Mouse (Mus musculus) embryonic facial prominence, embryonic 12.5 days (tissue): ENCODE results near the gene Pafah1b3. TPM values are rescaled to one million over a fixed set of nuclear protein-coding genes. Genes with fewer than 3 reads are reported as not detected.
A peak's percentile ranks its signal among the peaks of the same experiment; 100 is the strongest.

Source experiments
- ATAC-seq: fragments of 200-750 bp; cut with Nextera tagmentation; 2 replicates; pipeline ENCODE4 v1.8.0; 2017; ENCODE audit not compliant: insufficient number of reproducible peaks, insufficient read depth, low FRiP score, low TSS enrichment
- H3K27ac ChIP-seq: fragments of 300-500 bp; sonication (generic); 2 replicates; pipeline ENCODE4 v1.5.1; 2016; ENCODE audit warnings: mild to moderate bottlenecking
- H3K27me3 ChIP-seq: fragments of 300-500 bp; sonication (generic); 2 replicates; pipeline ENCODE4 v1.6.1; 2016; ENCODE audit warnings: mild to moderate bottlenecking, moderate library complexity
- H3K36me3 ChIP-seq: fragments of 300-500 bp; sonication (generic); 2 replicates; pipeline ENCODE4 v1.6.1; 2016; ENCODE audit warnings: mild to moderate bottlenecking
- H3K4me1 ChIP-seq: fragments of 300-500 bp; sonication (generic); 2 replicates; pipeline ENCODE4 v1.6.1; 2016
- H3K4me2 ChIP-seq: fragments of 300-500 bp; sonication (generic); replicated peaks from 2 replicates; pipeline ENCODE4 v1.6.1; 2016; ENCODE audit warnings: mild to moderate bottlenecking, moderate library complexity
- H3K4me3 ChIP-seq: fragments of 300-500 bp; sonication (generic); 2 replicates; pipeline ENCODE4 v1.5.1; 2016; ENCODE audit warnings: mild to moderate bottlenecking
- H3K9ac ChIP-seq: fragments of 300-500 bp; sonication (generic); 2 replicates; pipeline ENCODE4 v1.6.1; 2016; ENCODE audit warnings: mild to moderate bottlenecking, moderate library complexity
- H3K9me3 ChIP-seq: fragments of 300-500 bp; sonication (generic); 2 replicates; pipeline ENCODE4 v1.6.1; 2016; ENCODE audit warnings: mild to moderate bottlenecking, moderate library complexity
- WGBS: fragments of 180-500 bp; shearing (Covaris S2); methylation state at CpG from one replicate; pipeline ENCODE4 v1.1.7; 2016; 5-methylcytosine and 5-hydroxymethylcytosine counted together
- polyA plus RNA-seq: library from polyadenylated mRNA; unstranded; fragments of >200 nt; fragmentation: Nextera tagmentation; extraction: Ambion mirVana; gene quantifications from 2 replicates; pipeline ENCODE4 v1.2.1, GENCODE M21; 2016

Gene Pafah1b3
- polyA plus RNA-seq, 1 experiment from 2014 or later: 317 TPM

DNA sequence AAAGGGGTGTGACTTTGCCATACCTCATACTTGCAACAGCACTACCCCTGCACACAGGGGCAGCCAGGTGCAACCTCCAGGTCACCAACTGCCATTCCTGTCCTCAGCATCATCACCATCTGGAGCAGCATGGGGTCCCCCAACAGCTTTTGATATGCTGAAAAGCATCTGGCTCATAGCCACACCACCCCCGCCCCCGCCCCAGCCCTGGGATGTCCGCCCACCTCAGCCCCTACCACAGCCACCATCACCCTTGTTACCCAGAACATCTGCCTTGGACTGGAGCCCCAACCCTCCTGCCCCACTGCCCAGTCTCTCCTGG, 5.9 kb upstream of the Pafah1b3 start:
- Histone ChIP-seq H3K4me3 (no peak overlapping the region), H3K4me2 (no peak overlapping the region), H3K36me3 (no peaks in the 10 kb centered on the region), H3K4me1 (peaks cover 8% of the 10 kb centered on the region), H3K27ac (no peak overlapping the region), H3K9me3 (no peaks in the 10 kb centered on the region), H3K9ac (no peak overlapping the region), H3K27me3 (peaks cover 19% of the 10 kb centered on the region; the same call in 1 of the 2 replicates)
- ATAC-seq: no peak
- WGBS: 81% methylated on average over 3 of the region's 3 CpGs

DNA sequence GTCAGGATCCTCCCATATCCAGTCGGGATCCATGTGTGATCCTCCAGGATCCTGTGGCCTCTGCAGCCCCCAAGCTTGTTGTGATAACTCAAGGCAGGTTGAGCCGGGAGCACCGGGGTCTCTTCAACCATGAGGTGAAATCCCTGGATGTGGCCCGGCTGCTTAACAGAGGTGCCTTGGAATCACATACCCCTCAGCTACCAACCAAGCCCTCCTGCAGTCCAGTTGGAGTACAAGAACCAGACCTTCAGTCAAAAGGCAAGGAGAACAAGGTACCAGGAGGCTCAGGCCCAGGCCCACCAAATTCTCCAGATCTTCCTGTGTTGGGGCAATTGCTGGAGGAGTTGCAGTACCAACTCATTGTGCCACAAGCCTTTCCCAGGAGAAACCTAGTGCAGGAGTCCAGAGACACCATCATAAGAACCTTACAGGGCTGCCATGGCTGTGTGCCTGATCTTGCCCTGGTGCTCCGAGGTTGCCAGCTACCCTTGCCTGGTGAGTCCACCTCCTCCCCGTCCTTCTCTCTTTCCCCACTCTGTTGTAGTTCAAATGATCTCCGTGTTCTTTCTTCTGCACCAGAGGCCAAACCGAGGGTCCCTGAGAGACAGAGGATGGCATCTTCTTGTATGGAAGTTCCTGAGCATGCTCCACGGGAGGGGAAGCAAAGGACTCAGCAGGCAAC, 5.4 kb upstream of the Pafah1b3 start:
- H3K4me1 ChIP-seq: peaks cover 13% of the 10 kb centered on the region
- no peaks in the 10 kb centered on the region for H3K36me3 ChIP-seq
- H3K4me3 ChIP-seq: no peak overlapping the region
- WGBS: 73% methylated on average over 9 of the region's 9 CpGs
- no peak overlapping the region for H3K9ac ChIP-seq
- no peak for ATAC-seq
- H3K27me3 ChIP-seq: peaks cover 16% of the 10 kb centered on the region; the same call in 1 of the 2 replicates
- no peak overlapping the region for H3K27ac ChIP-seq
- no peak overlapping the region for H3K4me2 ChIP-seq
- H3K9me3 ChIP-seq: no peaks in the 10 kb centered on the region

DNA sequence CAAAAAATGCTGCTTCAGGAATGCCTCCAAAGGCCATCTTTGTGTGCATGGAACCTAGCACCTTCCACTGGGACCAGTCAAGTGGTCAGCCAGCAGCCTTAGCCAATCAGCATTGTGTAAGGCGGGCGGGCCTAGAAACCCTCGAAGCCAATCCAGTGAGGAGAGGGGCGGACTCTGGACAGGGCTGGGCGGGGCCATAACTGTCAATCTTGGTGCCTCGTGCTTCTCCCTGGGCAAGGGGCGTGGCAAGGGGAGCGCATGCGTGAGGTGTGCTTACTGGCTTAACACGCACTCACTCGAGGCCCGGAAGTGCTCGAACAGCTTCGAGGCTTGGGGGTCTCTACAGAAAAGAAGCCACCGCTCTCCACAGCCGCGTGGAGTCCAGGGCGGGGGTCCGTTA, 3.3 kb upstream of the Pafah1b3 start, which contains the start of gene Prr19:
Gene Prr19, plus strand, starts transcription at position 349 of the 400 bp plus-strand sequence.
- Histone ChIP-seq H3K4me3 (no peak within 1 kb of the TSS), H3K9ac (no peak within 1 kb of the TSS), H3K9me3 (no peaks in the 10 kb centered on the region), H3K36me3 (peaks cover under 1% of the 10 kb centered on the region; the same call in 1 of the 2 replicates), H3K4me1 (peaks cover 20% of the 10 kb centered on the region), H3K27ac (no peak within 1 kb of the TSS), H3K4me2 (0 out of 2 replicates have a peak within 1 kb of the TSS, but pooled peaks have one; percentile 9), H3K27me3 (peaks cover 7% of the 10 kb centered on the region; the same call in 1 of the 2 replicates)
- no peak for ATAC-seq
- 47% methylated on average over 19 of the region's 19 CpGs for WGBS

DNA sequence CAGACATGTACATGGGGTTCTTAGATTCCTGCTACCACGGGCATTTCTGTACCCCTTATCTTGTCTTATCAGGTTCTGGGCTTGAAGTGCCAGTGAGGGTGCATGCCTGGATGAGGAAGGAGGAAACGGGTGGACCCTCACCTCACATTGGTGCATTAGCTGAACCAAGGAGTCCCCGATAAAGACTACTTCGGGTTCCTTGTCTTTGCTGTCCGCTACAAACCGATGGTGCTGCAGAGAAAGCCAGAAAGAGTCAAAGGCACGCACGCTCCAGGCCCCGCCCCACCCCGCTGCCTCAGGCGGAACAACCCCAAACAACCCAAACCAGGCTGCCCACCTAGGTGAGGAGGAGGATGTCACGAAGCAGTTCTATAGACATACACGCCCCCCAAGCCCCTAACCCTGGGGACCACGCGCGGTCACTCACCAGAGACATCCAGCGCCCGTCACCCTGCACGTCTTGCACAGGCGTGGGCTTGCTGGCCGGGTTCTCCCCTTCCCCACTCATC, 787 bp downstream of the Pafah1b3 start:
- Histone ChIP-seq H3K36me3 (peaks cover 41% of the 10 kb centered on the region), H3K9me3 (no peaks in the 10 kb centered on the region), H3K27me3 (no peaks in the 10 kb centered on the region), H3K4me3 (peak overlapping the region; percentile 87), H3K4me2 (peak overlapping the region; percentile 71), H3K27ac (peak overlapping the region; percentile 98), H3K4me1 (peaks cover 14% of the 10 kb centered on the region), H3K9ac (peak overlapping the region; percentile 84)
- no peak; the same call in none of the 2 replicates for ATAC-seq
- 1% methylated on average over 21 of the region's 21 CpGs for WGBS

DNA sequence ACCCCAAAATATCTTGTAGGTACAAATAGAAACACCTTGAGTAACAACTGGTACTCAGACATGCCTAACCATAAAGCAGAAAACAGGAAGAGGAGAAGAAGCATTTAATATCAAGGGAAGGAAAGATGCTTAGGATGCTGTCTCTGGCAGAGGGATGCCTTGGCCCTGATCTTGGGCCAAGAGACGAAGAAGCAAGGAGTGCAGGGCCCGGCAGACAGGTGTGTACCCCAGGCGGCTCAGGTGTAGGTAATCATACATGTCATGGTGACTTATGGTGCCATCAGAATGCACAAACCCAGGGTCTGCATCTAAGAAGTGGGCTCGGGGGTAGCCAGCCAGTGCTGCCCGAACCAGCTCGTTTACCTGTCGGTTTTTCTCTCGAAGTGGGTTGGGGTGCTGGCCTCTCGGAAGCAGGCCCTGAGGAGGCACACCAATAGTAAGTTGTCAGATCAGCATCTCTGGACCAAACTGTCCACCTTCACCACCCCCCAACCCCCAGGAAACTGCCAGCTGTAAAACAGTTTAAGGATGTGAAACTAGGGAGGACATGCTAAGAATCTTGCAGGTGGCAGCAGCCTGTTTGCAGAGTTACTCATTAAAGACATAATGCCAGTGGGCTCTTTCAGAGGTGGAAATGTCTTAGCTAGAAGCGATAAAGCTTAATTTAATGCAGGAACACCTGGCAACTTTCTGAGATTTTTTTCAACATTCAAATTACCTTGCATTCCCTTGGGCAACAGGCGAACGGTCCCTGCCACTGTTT, 2.6 kb downstream of the Pafah1b3 start:
- H3K9ac ChIP-seq: no peak overlapping the region
- H3K36me3 ChIP-seq: peaks cover 60% of the 10 kb centered on the region
- ATAC-seq: no peak
- H3K27ac ChIP-seq: no peak overlapping the region
- no peaks in the 10 kb centered on the region for H3K27me3 ChIP-seq
- 87% methylated on average over 12 of the region's 12 CpGs for WGBS
- no peaks in the 10 kb centered on the region for H3K9me3 ChIP-seq
- no peak overlapping the region for H3K4me3 ChIP-seq
- H3K4me2 ChIP-seq: no peak overlapping the region
- peaks cover 22% of the 10 kb centered on the region for H3K4me1 ChIP-seq

DNA sequence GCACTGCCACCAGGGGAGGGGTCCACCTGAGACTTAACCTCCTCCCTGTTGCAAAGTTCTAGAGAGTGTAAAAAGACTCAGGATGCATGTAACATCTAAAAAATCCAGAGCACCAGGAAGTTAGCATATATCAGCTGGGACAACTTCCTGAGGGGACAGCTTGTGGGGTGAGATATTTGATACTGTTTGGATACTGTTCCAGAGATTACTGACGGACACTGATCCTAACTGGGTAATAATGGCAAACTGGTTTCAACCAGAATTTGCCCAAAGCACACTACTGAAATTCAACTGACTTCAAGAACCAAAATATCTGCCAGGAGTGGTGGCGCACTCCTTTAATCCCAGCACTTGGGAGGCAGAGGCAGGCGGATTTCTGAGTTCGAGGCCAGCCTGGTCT, 3.3 kb downstream of the Pafah1b3 start:
- Histone ChIP-seq H3K9me3 (no peaks in the 10 kb centered on the region), H3K9ac (no peak overlapping the region), H3K4me1 (peaks cover 22% of the 10 kb centered on the region), H3K4me2 (no peak overlapping the region), H3K36me3 (peaks cover 66% of the 10 kb centered on the region), H3K4me3 (no peak overlapping the region), H3K27ac (0 out of 2 replicates have a peak overlapping the region, but pooled peaks have one; percentile 17), H3K27me3 (no peaks in the 10 kb centered on the region)
- no peak for ATAC-seq
- 78% methylated on average over 4 of the region's 4 CpGs for WGBS

DNA sequence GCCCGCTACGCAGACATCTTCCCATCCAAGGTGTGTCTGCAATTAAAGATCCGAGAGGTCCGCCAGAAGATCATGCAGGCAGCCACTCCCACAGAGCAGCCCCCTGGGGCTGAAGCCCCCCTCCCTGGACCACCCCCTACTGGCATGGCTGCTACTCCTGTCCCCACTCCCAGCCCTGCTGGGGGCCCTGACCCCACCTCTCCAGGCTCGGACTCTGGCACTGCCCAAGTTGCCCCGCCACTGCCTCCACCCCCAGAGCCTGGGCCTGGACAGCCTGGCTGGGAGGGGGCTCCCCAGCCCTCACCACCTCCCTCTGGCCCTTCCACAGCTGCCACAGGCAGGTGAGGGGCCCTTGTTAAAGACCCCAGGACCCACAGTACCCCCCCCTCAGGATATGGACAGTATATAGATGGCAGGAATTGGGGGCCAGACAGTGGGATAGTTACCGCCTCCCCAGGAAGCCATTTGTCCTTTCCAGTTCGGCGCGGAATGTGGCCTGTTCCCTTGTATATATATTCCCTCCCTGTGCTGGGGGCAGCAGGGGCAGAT, 4.5 kb downstream of the Pafah1b3 start:
- H3K4me3 ChIP-seq: no peak overlapping the region
- no peak for ATAC-seq
- no peak overlapping the region for H3K9ac ChIP-seq
- H3K9me3 ChIP-seq: no peaks in the 10 kb centered on the region; the same call in 1 of the 2 replicates
- H3K36me3 ChIP-seq: peaks cover 78% of the 10 kb centered on the region
- no peaks in the 10 kb centered on the region for H3K27me3 ChIP-seq
- H3K4me1 ChIP-seq: peaks cover 19% of the 10 kb centered on the region
- WGBS: 79% methylated on average over 10 of the region's 10 CpGs
- H3K27ac ChIP-seq: 0 out of 2 replicates have a peak overlapping the region, but pooled peaks have one; percentile 13
- H3K4me2 ChIP-seq: no peak overlapping the region

DNA sequence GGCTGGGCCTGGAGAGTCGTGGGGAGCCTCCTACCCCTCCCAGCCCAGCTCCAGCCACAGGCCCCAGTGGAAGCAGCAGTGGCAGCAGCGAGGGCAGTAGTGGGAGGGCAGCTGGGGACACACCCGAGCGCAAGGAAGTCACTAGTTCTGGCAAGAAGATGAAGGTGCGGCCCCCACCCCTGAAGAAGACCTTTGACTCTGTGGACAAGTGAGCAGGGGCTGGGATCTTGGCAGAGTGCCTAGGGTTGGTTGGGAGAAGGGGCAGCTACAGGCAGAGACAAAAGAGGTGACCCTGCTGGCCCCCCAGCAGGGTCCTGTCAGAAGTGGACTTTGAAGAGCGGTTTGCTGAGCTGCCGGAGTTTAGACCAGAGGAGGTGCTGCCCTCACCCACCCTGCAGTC, 5.7 kb downstream of the Pafah1b3 start:
- Histone ChIP-seq H3K4me1 (peaks cover 16% of the 10 kb centered on the region), H3K4me3 (no peak overlapping the region), H3K9ac (no peak overlapping the region), H3K4me2 (no peak overlapping the region), H3K27me3 (no peaks in the 10 kb centered on the region), H3K27ac (peak overlapping the region; percentile 46; the same call in 1 of the 2 replicates), H3K36me3 (peaks cover 90% of the 10 kb centered on the region), H3K9me3 (no peaks in the 10 kb centered on the region; the same call in 1 of the 2 replicates)
- 75% methylated on average over 7 of the region's 7 CpGs for WGBS
- no peak for ATAC-seq

DNA sequence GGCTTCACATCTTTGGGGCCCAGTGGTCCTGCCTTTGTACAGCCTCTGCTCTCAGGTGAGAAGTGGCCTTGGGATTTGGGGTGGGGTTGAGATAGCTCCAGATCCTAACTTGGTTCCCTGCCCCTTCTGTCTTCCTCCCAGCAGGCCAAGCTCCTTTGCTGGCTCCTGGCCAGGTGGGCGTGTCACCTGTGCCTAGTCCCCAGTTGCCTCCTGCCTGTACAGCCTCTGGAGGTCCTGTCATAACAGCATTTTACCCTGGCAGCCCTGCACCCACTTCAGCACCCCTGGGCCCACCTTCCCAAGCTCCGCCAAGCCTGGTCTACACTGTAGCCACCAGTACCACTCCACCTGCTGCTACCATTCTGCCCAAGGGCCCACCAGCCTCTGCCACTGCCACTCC, 6.9 kb downstream of the Pafah1b3 start:
- H3K9ac ChIP-seq: no peak overlapping the region
- ATAC-seq: no peak

DNA sequence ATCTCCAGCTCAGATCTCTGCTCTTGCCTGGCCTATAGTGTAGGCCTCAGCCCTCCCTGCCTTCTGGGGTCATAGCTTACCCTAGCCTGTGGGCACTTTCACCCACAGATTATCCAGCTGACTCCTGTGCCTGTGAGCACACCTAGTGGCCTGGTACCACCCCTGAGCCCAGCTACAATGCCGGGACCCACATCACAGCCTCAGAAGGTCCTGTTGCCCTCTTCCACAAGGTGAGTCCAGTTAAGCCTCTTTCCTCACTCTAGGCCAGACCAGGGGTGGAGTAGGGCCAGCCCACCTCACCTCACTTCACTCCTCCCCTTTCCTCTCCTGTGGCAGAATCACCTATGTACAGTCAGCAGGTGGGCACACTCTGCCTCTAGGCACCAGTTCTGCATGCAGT, 7.3 kb downstream of the Pafah1b3 start:
- H3K9ac ChIP-seq: no peak overlapping the region
- H3K27ac ChIP-seq: no peak overlapping the region
- H3K36me3 ChIP-seq: peaks cover 99% of the 10 kb centered on the region
- H3K9me3 ChIP-seq: no peaks in the 10 kb centered on the region; the same call in 1 of the 2 replicates
- no peaks in the 10 kb centered on the region for H3K27me3 ChIP-seq
- peaks cover 8% of the 10 kb centered on the region; the same call in 1 of the 2 replicates for H3K4me1 ChIP-seq
- no peak overlapping the region for H3K4me3 ChIP-seq
- 100% methylated on average over 1 of the region's 1 CpGs for WGBS
- ATAC-seq: no peak
- H3K4me2 ChIP-seq: no peak overlapping the region

More for the DNA sequence above, 6.9 kb downstream of the Pafah1b3 start:
- H3K27ac ChIP-seq: peak overlapping the region; percentile 42; the same call in 1 of the 2 replicates
- H3K27me3 ChIP-seq: no peaks in the 10 kb centered on the region
- no peak overlapping the region for H3K4me3 ChIP-seq
- H3K9me3 ChIP-seq: no peaks in the 10 kb centered on the region; the same call in 1 of the 2 replicates
- H3K4me2 ChIP-seq: no peak overlapping the region
- 93% methylated on average over 2 of the region's 2 CpGs for WGBS
- peaks cover 9% of the 10 kb centered on the region for H3K4me1 ChIP-seq
- H3K36me3 ChIP-seq: peaks cover 99% of the 10 kb centered on the region

DNA sequence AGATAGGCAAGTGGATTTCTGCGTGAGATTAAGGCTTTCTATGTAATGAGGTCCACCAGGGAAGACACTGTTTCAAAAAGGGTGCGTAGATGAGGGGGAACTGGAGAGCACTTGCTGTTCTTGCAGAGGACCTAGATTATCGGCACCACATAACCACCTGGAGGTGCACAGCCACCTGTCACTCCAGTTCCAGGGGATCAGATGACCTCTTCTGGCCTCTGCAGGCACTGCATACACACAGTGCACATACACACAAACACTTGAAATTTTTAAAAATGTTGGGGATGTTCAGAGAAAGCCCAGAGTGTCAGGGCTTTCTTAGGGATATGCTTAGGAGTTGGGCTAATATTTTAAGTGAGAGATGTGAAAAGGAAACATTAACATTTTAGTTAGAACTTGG, 7.9 kb downstream of the Pafah1b3 start:
- ATAC-seq: no peak
- no peak overlapping the region for H3K27ac ChIP-seq
- no peaks in the 10 kb centered on the region; the same call in 1 of the 2 replicates for H3K9me3 ChIP-seq
- H3K9ac ChIP-seq: no peak overlapping the region
- H3K4me2 ChIP-seq: no peak overlapping the region
- H3K27me3 ChIP-seq: no peaks in the 10 kb centered on the region
- H3K4me1 ChIP-seq: peaks cover 11% of the 10 kb centered on the region
- H3K36me3 ChIP-seq: peaks cover 99% of the 10 kb centered on the region
- 92% methylated on average over 3 of the region's 3 CpGs for WGBS
- no peak overlapping the region for H3K4me3 ChIP-seq
